Mouse (Mus musculus) olfactory bulb, adult 2 months (tissue): Measurements from ENCODE around the gene Galr2. TPM values are rescaled to one million over a fixed set of nuclear protein-coding genes. Genes with fewer than 3 reads are reported as not detected.

Source experiments
- H3K27ac ChIP-seq: fragments of 200-500 bp; 2 replicates; pipeline ENCODE4 v1.5.1; 2012; ENCODE audit warnings: low read depth, low read length; ENCODE audit not compliant: insufficient read depth
- H3K4me1 ChIP-seq: fragments of 200-500 bp; 2 replicates; pipeline ENCODE4 v1.6.1; 2012; ENCODE audit warnings: low read length; ENCODE audit not compliant: control insufficient read depth, insufficient read depth
- H3K4me3 ChIP-seq: fragments of 200-500 bp; 2 replicates; pipeline ENCODE4 v1.5.1; 2012; ENCODE audit warnings: mild to moderate bottlenecking, low read depth, low read length, moderate library complexity; ENCODE audit not compliant: insufficient read depth
- CTCF ChIP-seq: fragments of 200-500 bp; IDR thresholded peaks from 2 replicates; pipeline ENCODE4 v1.5.1; 2012; ENCODE audit warnings: low read depth, mild to moderate bottlenecking, low read length, moderate library complexity; ENCODE audit not compliant: insufficient read depth
- POLR2A ChIP-seq: fragments of 200-500 bp; IDR thresholded peaks from 2 replicates; pipeline ENCODE4 v1.6.1; 2012; ENCODE audit warnings: mild to moderate bottlenecking, low read depth, low read length, moderate library complexity; ENCODE audit not compliant: insufficient read depth
- WGBS: fragments of 180-500 bp; shearing (Covaris S2); methylation state at CpG from one replicate; pipeline ENCODE4 v1.1.7; 2018; 5-methylcytosine and 5-hydroxymethylcytosine counted together
- polyA plus RNA-seq: library from polyadenylated mRNA; stranded (reverse); fragments of >200 nt; gene quantifications from 2 replicates; pipeline ENCODE4 v1.2.4, GENCODE M21; 2012; ENCODE audit warnings: low replicate concordance; ENCODE audit not compliant: missing spikeins, insufficient read depth, insufficient read length

Galr2 gene
- polyA plus RNA-seq, 1 experiment: not detected

GRCm38 (mm10) chr11:116318719-116319659, 38.2 kb downstream of the Galr2 start:
- H3K27ac ChIP-seq: no peak overlapping the region
- peaks cover 5% of the 10 kb centered on the region for H3K4me1 ChIP-seq
- TF ChIP-seq POLR2A (no peak), CTCF (peak; percentile 97)
- peak overlapping the region; percentile 43 for H3K4me3 ChIP-seq
- 2% methylated on average over 41 of the region's 41 CpGs for WGBS

GRCm38 (mm10) chr11:116326963-116327603, 46.3 kb downstream of the Galr2 start:
- H3K27ac ChIP-seq: no peak overlapping the region
- whole genome bisulfite sequencing: 92% methylated on average over 7 of the region's 7 CpGs
- TF ChIP-seq POLR2A (no peak), CTCF (no peak)
- H3K4me1 ChIP-seq: peaks cover 9% of the 10 kb centered on the region
- no peak overlapping the region for H3K4me3 ChIP-seq

DNA sequence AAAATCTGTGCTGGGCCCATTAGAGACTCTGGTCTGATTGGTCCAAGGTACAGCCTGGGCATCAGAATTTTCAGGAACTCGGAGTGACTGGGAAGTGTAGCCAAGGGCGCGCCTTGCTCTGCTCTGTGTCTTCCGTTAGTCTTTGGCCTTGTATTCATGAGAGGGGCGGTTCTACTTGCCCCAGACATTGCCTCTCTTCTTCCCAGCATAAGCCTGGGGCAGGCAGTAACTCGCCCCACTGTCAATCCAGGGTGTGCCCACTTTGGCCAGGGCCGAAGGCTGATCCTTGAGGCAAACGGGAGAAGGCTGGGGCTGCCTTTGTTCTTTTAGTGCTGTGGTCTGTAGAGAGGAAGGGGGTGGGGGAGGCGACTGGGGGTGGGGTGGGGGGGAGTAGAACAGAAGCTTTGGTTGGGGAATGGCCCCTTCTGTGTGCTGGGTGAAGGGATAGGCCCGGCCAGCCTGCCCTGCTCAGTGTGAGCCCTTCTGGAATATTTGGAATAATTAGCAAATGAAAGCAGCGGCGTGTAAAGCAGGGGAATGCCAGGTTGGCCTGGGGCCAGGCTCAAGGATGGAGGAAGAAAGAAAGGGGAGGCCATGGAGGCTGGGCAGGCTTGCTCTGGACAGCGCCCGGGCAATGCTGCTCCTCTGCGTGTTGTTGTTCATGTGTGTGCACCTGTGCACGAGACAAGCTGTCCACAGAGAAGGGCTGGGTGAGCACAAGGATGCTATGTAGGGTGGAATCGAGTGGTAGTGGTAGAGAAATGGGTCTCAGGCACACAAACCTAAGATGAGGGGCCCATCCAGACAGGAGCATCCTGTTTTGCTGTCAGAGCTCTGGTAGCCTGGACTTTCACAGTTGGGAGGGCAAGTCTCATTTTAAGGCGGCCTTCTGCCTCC, 48.8 kb downstream of the Galr2 start:
- Histone ChIP-seq H3K4me1 (peaks cover 25% of the 10 kb centered on the region), H3K27ac (no peak overlapping the region), H3K4me3 (no peak overlapping the region)
- no peak for TF ChIP-seq CTCF
- no peak for TF ChIP-seq POLR2A
- 53% methylated on average over 18 of the region's 18 CpGs for WGBS

DNA sequence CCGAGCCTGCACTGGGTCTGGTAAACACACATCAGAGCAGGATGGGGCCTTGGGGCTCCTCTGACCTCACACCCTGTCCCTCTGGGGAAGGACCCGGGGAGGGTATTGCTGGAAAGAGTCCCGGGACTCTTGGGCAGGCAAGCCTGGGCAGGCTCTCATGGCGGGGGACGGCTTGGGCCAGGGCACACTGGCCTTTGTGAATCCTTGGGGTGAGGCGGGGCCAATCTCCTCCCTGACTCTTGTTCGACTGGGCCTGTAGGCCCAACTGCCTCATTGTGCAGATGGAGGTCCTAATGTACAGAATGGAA, 49.4 kb downstream of the Galr2 start:
- WGBS: 61% methylated on average over 7 of the region's 7 CpGs
- TF ChIP-seq POLR2A: no peak
- no peak for TF ChIP-seq CTCF
- peaks cover 31% of the 10 kb centered on the region for H3K4me1 ChIP-seq
- H3K4me3 ChIP-seq: no peak overlapping the region
- H3K27ac ChIP-seq: no peak overlapping the region

GRCm38 (mm10) chr11:116332232-116332982, 51.7 kb downstream of the Galr2 start:
- Histone ChIP-seq H3K4me3 (no peak overlapping the region), H3K27ac (no peak overlapping the region), H3K4me1 (peaks cover 47% of the 10 kb centered on the region)
- WGBS: 44% methylated on average over 19 of the region's 19 CpGs
- TF ChIP-seq POLR2A (no peak), CTCF (no peak)

DNA sequence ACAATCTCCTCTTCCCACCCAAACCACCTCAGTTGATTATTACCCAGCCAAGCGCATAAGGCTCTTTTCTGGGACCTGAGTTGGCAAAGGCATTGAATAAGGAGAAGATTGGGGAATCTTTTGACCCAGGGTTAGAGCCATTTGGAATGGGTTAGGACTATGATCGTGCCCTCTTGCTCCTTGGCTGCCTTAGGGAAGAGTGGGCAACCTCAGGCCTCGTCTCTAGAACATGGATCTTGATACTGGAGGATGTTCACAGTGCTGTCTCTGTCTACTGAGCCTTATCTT, 52.2 kb downstream of the Galr2 start:
- H3K4me1 ChIP-seq: peaks cover 47% of the 10 kb centered on the region
- no peak overlapping the region for H3K27ac ChIP-seq
- TF ChIP-seq CTCF (no peak), POLR2A (no peak)
- WGBS: 78% methylated on average over 3 of the region's 3 CpGs
- H3K4me3 ChIP-seq: no peak overlapping the region

Other genes starting within 250 kb of the Galr2 start
- not detected in 2 replicates for gene Unc13d, start 203.0 kb upstream of the Galr2 start, polyA plus RNA-seq
- gene Wbp2, start 193.9 kb upstream of the Galr2 start, polyA plus RNA-seq: 339 TPM in 1 of 2 replicates, not detected in the other
- not detected in 2 replicates for gene Trim47, start 153.7 kb upstream of the Galr2 start, polyA plus RNA-seq
- not detected in 2 replicates for gene Trim65, start 149.8 kb upstream of the Galr2 start, polyA plus RNA-seq
- gene Mrpl38, start 142.1 kb upstream of the Galr2 start, polyA plus RNA-seq: not detected in 2 replicates
- gene Fbf1, start 112.8 kb upstream of the Galr2 start, polyA plus RNA-seq: 87.6 TPM in 1 of 2 replicates, not detected in the other
- gene Ten1, start 82.1 kb upstream of the Galr2 start, polyA plus RNA-seq: not detected in 2 replicates
- not detected in 2 replicates for gene Acox1, start 81.9 kb upstream of the Galr2 start, polyA plus RNA-seq
- gene Evpl, start 42.9 kb upstream of the Galr2 start, polyA plus RNA-seq: not detected in 2 replicates
- gene Srp68, start 6.7 kb upstream of the Galr2 start, polyA plus RNA-seq: not detected in 2 replicates
- gene Exoc7, start 26.3 kb downstream of the Galr2 start, polyA plus RNA-seq: not detected in 2 replicates
- gene Foxj1, start 54.5 kb downstream of the Galr2 start, polyA plus RNA-seq: not detected in 2 replicates
- gene Rnf157, start 132.1 kb downstream of the Galr2 start, polyA plus RNA-seq: 199 TPM in 1 of 2 replicates, not detected in the other
- not detected in 2 replicates for gene Ubald2, start 153.2 kb downstream of the Galr2 start, polyA plus RNA-seq
- not detected in 2 replicates for gene Qrich2, start 185.3 kb downstream of the Galr2 start, polyA plus RNA-seq
- not detected in 2 replicates for gene Prpsap1, start 213.3 kb downstream of the Galr2 start, polyA plus RNA-seq
- gene Sphk1, start 250.0 kb downstream of the Galr2 start, polyA plus RNA-seq: not detected in 2 replicates